Mouse (Mus musculus): Measurements from ENCODE around the gene Wfikkn1. TPM values are rescaled to one million over a fixed set of nuclear protein-coding genes. Genes with fewer than 3 reads are reported as not detected.

Gene Wfikkn1
- polyA plus RNA-seq, 1 experiment from 2014 or later, result 0.45 TPM

GRCm38 (mm10) chr17:25832436-25833290, 48.0 kb downstream of the Wfikkn1 start:
- ATAC-seq, result peak; percentile 90
- Histone ChIP-seq H3K9me3 (replicated peaks; ENCODE audit: control insufficient read depth, low read length, poor library complexity, severe bottlenecking) (no peaks in the 10 kb centered on the region), H3K9ac (ENCODE audit: low read depth, low read length) (peak overlapping the region; percentile 84), H3K27me3 (ENCODE audit: control insufficient read depth, insufficient read depth, low read depth, low read length) (no peaks in the 10 kb centered on the region), H3K4me3 (ENCODE audit: low read depth, low read length) (peak overlapping the region; percentile 78), H3K27ac (ENCODE audit: low read length) (peak overlapping the region; percentile 97), H3K4me2 (ENCODE audit: low read length) (peak overlapping the region; percentile 91), H3K4me1 (ENCODE audit: control insufficient read depth, insufficient read depth, low read length) (peaks cover 73% of the 10 kb centered on the region), H3K36me3 (ENCODE audit: control insufficient read depth, insufficient read depth, low read length) (peaks cover 18% of the 10 kb centered on the region)
- WGBS, result under 1% methylated on average over 73 of the region's 77 CpGs

GRCm38 (mm10) chr17:25831451-25832281, 49.0 kb downstream of the Wfikkn1 start:
- WGBS, result 61% methylated on average over 21 of the region's 21 CpGs
- Histone ChIP-seq H3K4me3 (ENCODE audit: low read depth, low read length) (peak overlapping the region; percentile 78), H3K9me3 (replicated peaks; ENCODE audit: control insufficient read depth, low read length, poor library complexity, severe bottlenecking) (no peaks in the 10 kb centered on the region), H3K27ac (ENCODE audit: low read length) (peak overlapping the region; percentile 97), H3K4me1 (ENCODE audit: control insufficient read depth, insufficient read depth, low read length) (peaks cover 66% of the 10 kb centered on the region), H3K36me3 (ENCODE audit: control insufficient read depth, insufficient read depth, low read length) (peaks cover 18% of the 10 kb centered on the region), H3K27me3 (ENCODE audit: control insufficient read depth, insufficient read depth, low read depth, low read length) (no peaks in the 10 kb centered on the region), H3K4me2 (ENCODE audit: low read length) (peak overlapping the region; percentile 91), H3K9ac (ENCODE audit: low read depth, low read length) (peak overlapping the region; percentile 84)
- no peak for ATAC-seq

- Histone ChIP-seq H3K36me3 (ENCODE audit: control insufficient read depth, insufficient read depth, low read length) (peaks cover 24% of the 10 kb centered on the region), H3K4me3 (ENCODE audit: low read depth, low read length) (no peak overlapping the region), H3K9me3 (replicated peaks; ENCODE audit: control insufficient read depth, low read length, poor library complexity, severe bottlenecking) (no peaks in the 10 kb centered on the region), H3K4me2 (ENCODE audit: low read length) (peak overlapping the region; percentile 91; the same call in 1 of the 2 replicates), H3K4me1 (ENCODE audit: control insufficient read depth, insufficient read depth, low read length) (peaks cover 62% of the 10 kb centered on the region), H3K9ac (ENCODE audit: low read depth, low read length) (no peak overlapping the region; the same call in 1 of the 2 replicates), H3K27ac (ENCODE audit: low read length) (no peak overlapping the region; the same call in 1 of the 2 replicates), H3K27me3 (ENCODE audit: control insufficient read depth, insufficient read depth, low read depth, low read length) (no peaks in the 10 kb centered on the region)
- no peak for ATAC-seq
- WGBS, result 86% methylated on average over 14 of the region's 14 CpGs
Measured at GRCm38 (mm10) chr17:25830806-25831431, 49.7 kb downstream of the Wfikkn1 start.

- no peak for ATAC-seq
- Histone ChIP-seq H3K4me2 (ENCODE audit: low read length) (peak overlapping the region; percentile 97), H3K36me3 (ENCODE audit: control insufficient read depth, insufficient read depth, low read length) (peaks cover 25% of the 10 kb centered on the region), H3K9ac (ENCODE audit: low read depth, low read length) (no peak overlapping the region; the same call in 1 of the 2 replicates), H3K27me3 (ENCODE audit: control insufficient read depth, insufficient read depth, low read depth, low read length) (no peaks in the 10 kb centered on the region), H3K4me1 (ENCODE audit: control insufficient read depth, insufficient read depth, low read length) (peaks cover 58% of the 10 kb centered on the region), H3K27ac (ENCODE audit: low read length) (no peak overlapping the region; the same call in 1 of the 2 replicates), H3K4me3 (ENCODE audit: low read depth, low read length) (peak overlapping the region; percentile 56; the same call in 1 of the 2 replicates), H3K9me3 (replicated peaks; ENCODE audit: control insufficient read depth, low read length, poor library complexity, severe bottlenecking) (no peaks in the 10 kb centered on the region)
- WGBS, result 88% methylated on average over 4 of the region's 4 CpGs
Measured at GRCm38 (mm10) chr17:25830200-25830753, 50.4 kb downstream of the Wfikkn1 start.

- peak overlapping the region; percentile 91 for H3K27ac ChIP-seq (ENCODE audit: low read length)
- no peaks in the 10 kb centered on the region for H3K27me3 ChIP-seq (ENCODE audit: control insufficient read depth, insufficient read depth, low read depth, low read length)
- no peaks in the 10 kb centered on the region for H3K9me3 ChIP-seq (replicated peaks; ENCODE audit: control insufficient read depth, low read length, poor library complexity, severe bottlenecking)
- ATAC-seq, result no peak
- H3K4me3 ChIP-seq (ENCODE audit: low read depth, low read length), result peak overlapping the region; percentile 56
- H3K36me3 ChIP-seq (ENCODE audit: control insufficient read depth, insufficient read depth, low read length), result peaks cover 25% of the 10 kb centered on the region
- peak overlapping the region; percentile 97 for H3K4me2 ChIP-seq (ENCODE audit: low read length)
- WGBS, result 41% methylated on average over 8 of the region's 8 CpGs
- peaks cover 58% of the 10 kb centered on the region for H3K4me1 ChIP-seq (ENCODE audit: control insufficient read depth, insufficient read depth, low read length)
- H3K9ac ChIP-seq (ENCODE audit: low read depth, low read length), result peak overlapping the region; percentile 78
Measured at GRCm38 (mm10) chr17:25829558-25830017, 51.1 kb downstream of the Wfikkn1 start.

- under 1% methylated on average over 32 of the region's 32 CpGs for WGBS
- Histone ChIP-seq H3K9ac (ENCODE audit: low read depth, low read length) (peak within 1 kb of the TSS; percentile 78), H3K27ac (ENCODE audit: low read length) (peak within 1 kb of the TSS; percentile 91), H3K9me3 (replicated peaks; ENCODE audit: control insufficient read depth, low read length, poor library complexity, severe bottlenecking) (no peaks in the 10 kb centered on the region), H3K27me3 (ENCODE audit: control insufficient read depth, insufficient read depth, low read depth, low read length) (no peaks in the 10 kb centered on the region), H3K36me3 (ENCODE audit: control insufficient read depth, insufficient read depth, low read length) (peaks cover 25% of the 10 kb centered on the region), H3K4me3 (ENCODE audit: low read depth, low read length) (peak within 1 kb of the TSS; percentile 56), H3K4me2 (ENCODE audit: low read length) (peak within 1 kb of the TSS; percentile 97), H3K4me1 (ENCODE audit: control insufficient read depth, insufficient read depth, low read length) (peaks cover 58% of the 10 kb centered on the region)
- peak; percentile 61 for ATAC-seq
Measured at GRCm38 (mm10) chr17:25828712-25829557, 51.7 kb downstream of the Wfikkn1 start, which contains the start of gene Jmjd8. Gene Jmjd8, plus strand, starts transcription at chr17:25828867.

GRCm38 (mm10) chr17:25828223-25828594, 52.4 kb downstream of the Wfikkn1 start:
- Histone ChIP-seq H3K4me3 (ENCODE audit: low read depth, low read length) (peak overlapping the region; percentile 56), H3K9me3 (replicated peaks; ENCODE audit: control insufficient read depth, low read length, poor library complexity, severe bottlenecking) (no peaks in the 10 kb centered on the region), H3K27me3 (ENCODE audit: control insufficient read depth, insufficient read depth, low read depth, low read length) (no peaks in the 10 kb centered on the region), H3K4me1 (ENCODE audit: control insufficient read depth, insufficient read depth, low read length) (peaks cover 56% of the 10 kb centered on the region), H3K27ac (ENCODE audit: low read length) (peak overlapping the region; percentile 91), H3K9ac (ENCODE audit: low read depth, low read length) (peak overlapping the region; percentile 78), H3K4me2 (ENCODE audit: low read length) (peak overlapping the region; percentile 97), H3K36me3 (ENCODE audit: control insufficient read depth, insufficient read depth, low read length) (peaks cover 25% of the 10 kb centered on the region)
- 90% methylated on average over 8 of the region's 8 CpGs for WGBS
- ATAC-seq, result no peak
